Mouse (Mus musculus) heart, adult 8-10 months (tissue): ENCODE results near the gene Pabpc1l. TPM values are rescaled to one million over a fixed set of nuclear protein-coding genes. Genes with fewer than 3 reads are reported as not detected.

Source experiments
- DNase-seq: peaks from one replicate; pipeline ENCODE4 v3.0.0; 2022; ENCODE audit warnings: low spot score
- total RNA-seq, 4 experiments: library from RNA; stranded (reverse); gene quantifications; 2 replicates each; pipeline ENCODE4 v1.2.4; 2022

The Pabpc1l gene
- total RNA-seq, result 1 to 10 TPM in 1 of 4 experiments, under 1 TPM in 1, not detected in 2; 0.40 to 1.4 TPM

GRCm38 (mm10) chr2:164025150-164025549 lies at the start of gene Pabpc1l:
Gene Pabpc1l (plus strand): TSS chr2:164025450.
- no peak for DNase-seq

GRCm38 (mm10) chr2:163976448-163976847 lies 48.8 kb upstream of the Pabpc1l start:
- DNase-seq, result no peak

- no peak for DNase-seq
Observed at GRCm38 (mm10) chr2:163987233-163987632, 38.0 kb upstream of the Pabpc1l start.

- DNase-seq, result no peak
Observed at GRCm38 (mm10) chr2:163992871-163993270, 32.4 kb upstream of the Pabpc1l start.

GRCm38 (mm10) chr2:163994654-163994976 lies 30.6 kb upstream of the Pabpc1l start, which contains the start of gene Ywhab:
Gene Ywhab (plus strand): TSS chr2:163994960.
- no peak for DNase-seq

- DNase-seq, result peak; percentile 96
Observed at GRCm38 (mm10) chr2:163994977-163995862, 30.0 kb upstream of the Pabpc1l start.

- no peak for DNase-seq
Observed at GRCm38 (mm10) chr2:163996275-163996674, 29.0 kb upstream of the Pabpc1l start.

- no peak for DNase-seq
Observed at GRCm38 (mm10) chr2:163996899-163997298, 28.4 kb upstream of the Pabpc1l start.

GRCm38 (mm10) chr2:163998981-163999380 lies 26.3 kb upstream of the Pabpc1l start:
- DNase-seq, result no peak

- no peak for DNase-seq
Observed at GRCm38 (mm10) chr2:164002637-164003036, 22.6 kb upstream of the Pabpc1l start.

- DNase-seq, result no peak
Observed at GRCm38 (mm10) chr2:164004503-164004902, 20.7 kb upstream of the Pabpc1l start.

- DNase-seq, result no peak
Observed at GRCm38 (mm10) chr2:164006932-164007331, 18.3 kb upstream of the Pabpc1l start.

- no peak for DNase-seq
Observed at GRCm38 (mm10) chr2:164007547-164007946, 17.7 kb upstream of the Pabpc1l start.

- no peak for DNase-seq
Observed at GRCm38 (mm10) chr2:164007987-164008545, 17.2 kb upstream of the Pabpc1l start.

GRCm38 (mm10) chr2:164009227-164009626 lies 16.0 kb upstream of the Pabpc1l start:
- DNase-seq, result no peak

- no peak for DNase-seq
Observed at GRCm38 (mm10) chr2:164010496-164010895, 14.8 kb upstream of the Pabpc1l start.

- no peak for DNase-seq
Observed at GRCm38 (mm10) chr2:164010944-164011343, 14.3 kb upstream of the Pabpc1l start.

GRCm38 (mm10) chr2:164015304-164015703 lies 9.9 kb upstream of the Pabpc1l start:
- no peak for DNase-seq

GRCm38 (mm10) chr2:164018910-164019309 lies 6.3 kb upstream of the Pabpc1l start:
- DNase-seq, result no peak

GRCm38 (mm10) chr2:164019943-164020342 lies 5.3 kb upstream of the Pabpc1l start:
- no peak for DNase-seq

- DNase-seq, result no peak
Observed at GRCm38 (mm10) chr2:164022104-164022503, 3.1 kb upstream of the Pabpc1l start.

GRCm38 (mm10) chr2:164031147-164031546 lies 5.9 kb downstream of the Pabpc1l start:
- DNase-seq, result no peak

- DNase-seq, result no peak
Observed at GRCm38 (mm10) chr2:164032973-164033372, 7.7 kb downstream of the Pabpc1l start.
